In genomic region chr13:38351996-38352395, GRCm38 (mm10) we compare ENCODE assay signal across 16 mouse cellular contexts. TPM values are rescaled to one million over a fixed set of nuclear protein-coding genes. Genes with fewer than 3 reads are reported as not detected.
A peak's percentile ranks its signal among the peaks of the same experiment; 100 is the strongest.
DNase-seq lines count a peak whose midpoint lies in the region; ATAC-seq and TF ChIP-seq lines count a peak whose summit lies in the region.
"Had no signal": no experiment of that assay in that cellular context is flagged by ENCODE, and none has a peak within 500 bp of the region (broad histone marks: within the 10 kb centered on the region; RNA-seq: fewer than 3 reads in every experiment).

No protein-coding gene starts in this region.

- H3K27me3 ChIP-seq in hindbrain, embryonic 10.5 days (ENCODE audit: insufficient read depth, poor library complexity, severe bottlenecking) = peaks cover 36% of the 10 kb centered on the region
- peaks cover 5% of the 10 kb centered on the region for H3K27me3 ChIP-seq in hindbrain, embryonic 16.5 days (replicated peaks; ENCODE audit: control insufficient read depth, insufficient read depth, low read length)
- H3K27me3 ChIP-seq in embryonic facial prominence, embryonic 11.5 days (ENCODE audit: control insufficient read depth, insufficient read depth, low read length) = peaks cover 10% of the 10 kb centered on the region
- H3K27me3 ChIP-seq in kidney, postnatal 0 days (ENCODE audit: insufficient read depth, low read length) = peaks cover 7% of the 10 kb centered on the region; the same call in 1 of the 2 replicates
- H3K27me3 ChIP-seq in liver, embryonic 13.5 days = peaks cover 53% of the 10 kb centered on the region
- H3K27me3 ChIP-seq in heart, embryonic 10.5 days (ENCODE audit: insufficient read depth, poor library complexity, severe bottlenecking) = peaks cover 19% of the 10 kb centered on the region

- H3K9ac ChIP-seq in hindbrain, embryonic 16.5 days (ENCODE audit: low read depth, low read length) = no peak overlapping the region
- H3K9ac ChIP-seq in embryonic facial prominence, embryonic 11.5 days (replicated peaks; ENCODE audit: low read length) = no peak overlapping the region
- H3K9ac ChIP-seq in kidney, postnatal 0 days (ENCODE audit: low read depth, low read length) = no peak overlapping the region
- H3K9ac ChIP-seq in liver, embryonic 13.5 days = no peak overlapping the region
- H3K9ac ChIP-seq: heart, embryonic 13.5 days; hindbrain, embryonic 13.5 days; limb, embryonic 15.5 days had no signal

- no peak overlapping the region for H3K4me3 ChIP-seq in hindbrain, embryonic 10.5 days
- H3K4me3 ChIP-seq in hindbrain, embryonic 16.5 days (ENCODE audit: low read length) = no peak overlapping the region
- no peak overlapping the region for H3K4me3 ChIP-seq in embryonic facial prominence, embryonic 11.5 days (ENCODE audit: low read depth, low read length)
- no peak overlapping the region for H3K4me3 ChIP-seq in kidney, postnatal 0 days (replicated peaks; ENCODE audit: low read depth, low read length)
- no peak overlapping the region for H3K4me3 ChIP-seq in liver, embryonic 13.5 days (replicated peaks)
- H3K4me3 ChIP-seq in heart, embryonic 10.5 days = no peak overlapping the region
- H3K4me3 ChIP-seq: erythroblast, embryonic 14.5 days; heart, embryonic 13.5 days; hindbrain, embryonic 13.5 days; limb, embryonic 15.5 days; megakaryocyte, embryonic 14.5 days had no signal

- H3K27ac ChIP-seq in hindbrain, embryonic 10.5 days = no peak overlapping the region
- H3K27ac ChIP-seq in hindbrain, embryonic 16.5 days (ENCODE audit: low read depth, low read length) = no peak overlapping the region
- H3K27ac ChIP-seq in embryonic facial prominence, embryonic 11.5 days (replicated peaks; ENCODE audit: low read depth, low read length) = no peak overlapping the region
- H3K27ac ChIP-seq in kidney, postnatal 0 days = peak overlapping the region; percentile 25; the same call in 1 of the 2 replicates
- H3K27ac ChIP-seq in liver, embryonic 13.5 days = no peak overlapping the region
- no peak overlapping the region for H3K27ac ChIP-seq in heart, embryonic 10.5 days
- H3K27ac ChIP-seq: heart, embryonic 13.5 days; hindbrain, embryonic 13.5 days; limb, embryonic 15.5 days had no signal

- peak; percentile 23 for DNase-seq in hindbrain, embryonic 10.5 days (ENCODE audit: low spot score)
- DNase-seq in embryonic facial prominence, embryonic 11.5 days (ENCODE audit: low spot score) = peak; percentile 56
- peak; percentile 68 for DNase-seq in kidney, postnatal 0 days (ENCODE audit: low spot score)
- no peak for DNase-seq in liver, embryonic 13.5 days
- DNase-seq in heart, embryonic 10.5 days (ENCODE audit: low spot score) = no peak
- DNase-seq in T-cell, adult 2 months (ENCODE audit: low spot score) = no peak
- DNase-seq: cerebellum, postnatal 25 days had no signal

- WGBS in hindbrain, embryonic 10.5 days = 19% methylated on average over 5 of the region's 5 CpGs
- 21% methylated on average over 5 of the region's 5 CpGs for WGBS in hindbrain, embryonic 16.5 days
- WGBS in embryonic facial prominence, embryonic 11.5 days = 12% methylated on average over 5 of the region's 5 CpGs
- WGBS in kidney, postnatal 0 days = 27% methylated on average over 5 of the region's 5 CpGs
- 26% methylated on average over 5 of the region's 5 CpGs for WGBS in liver, embryonic 13.5 days (ENCODE audit: insufficient replicate concordance)
- WGBS in heart, embryonic 10.5 days = 24% methylated on average over 5 of the region's 5 CpGs

- no peak overlapping the region for H3K4me2 ChIP-seq in hindbrain, embryonic 16.5 days (ENCODE audit: low read length)
- no peak overlapping the region for H3K4me2 ChIP-seq in embryonic facial prominence, embryonic 11.5 days (ENCODE audit: low read depth, low read length)
- no peak overlapping the region for H3K4me2 ChIP-seq in kidney, postnatal 0 days (ENCODE audit: low read length)
- H3K4me2 ChIP-seq in liver, embryonic 13.5 days = no peak overlapping the region
- H3K4me2 ChIP-seq: heart, embryonic 13.5 days; hindbrain, embryonic 13.5 days; limb, embryonic 15.5 days had no signal

- no peak for ATAC-seq in hindbrain, embryonic 16.5 days
- ATAC-seq in embryonic facial prominence, embryonic 11.5 days (replicated peaks; ENCODE audit: insufficient number of reproducible peaks, low FRiP score, low TSS enrichment, low read depth) = no peak
- peak; percentile 76; the same call in 1 of the 2 replicates for ATAC-seq in kidney, postnatal 0 days (replicated peaks; ENCODE audit: low FRiP score, low read depth)
- ATAC-seq in liver, embryonic 13.5 days (ENCODE audit: low read depth) = peak; percentile 62; the same call in 1 of the 2 replicates
- ATAC-seq in erythroid progenitor cell, adult 5-6 weeks (replicated peaks; ENCODE audit: low FRiP score, poor library complexity, severe bottlenecking) = no peak
- ATAC-seq: activated CD4-positive, CD25-positive, alpha-beta regulatory T cell, adult 4 months had no signal

- no peaks in the 10 kb centered on the region for H3K36me3 ChIP-seq in hindbrain, embryonic 10.5 days
- H3K36me3 ChIP-seq in hindbrain, embryonic 16.5 days (ENCODE audit: control insufficient read depth, insufficient read depth, low read length) = no peaks in the 10 kb centered on the region
- H3K36me3 ChIP-seq in embryonic facial prominence, embryonic 11.5 days (replicated peaks; ENCODE audit: control insufficient read depth, insufficient read depth, low read depth, low read length) = no peaks in the 10 kb centered on the region
- H3K36me3 ChIP-seq in kidney, postnatal 0 days (ENCODE audit: insufficient read depth, low read length) = no peaks in the 10 kb centered on the region
- no peaks in the 10 kb centered on the region for H3K36me3 ChIP-seq in liver, embryonic 13.5 days
- no peaks in the 10 kb centered on the region for H3K36me3 ChIP-seq in heart, embryonic 10.5 days
- H3K36me3 ChIP-seq: G1E; heart, embryonic 13.5 days; hindbrain, embryonic 13.5 days; limb, embryonic 15.5 days had no signal

- TF ChIP-seq CTCF in kidney, postnatal 0 days (IDR thresholded peaks at IDR 0.05; ENCODE audit: low read depth) = no peak

- H3K9me3 ChIP-seq in hindbrain, embryonic 10.5 days = no peaks in the 10 kb centered on the region
- H3K9me3 ChIP-seq in hindbrain, embryonic 16.5 days (ENCODE audit: control insufficient read depth, low read length) = no peaks in the 10 kb centered on the region
- H3K9me3 ChIP-seq in embryonic facial prominence, embryonic 11.5 days (replicated peaks; ENCODE audit: control insufficient read depth, low read length) = no peaks in the 10 kb centered on the region
- no peaks in the 10 kb centered on the region for H3K9me3 ChIP-seq in kidney, postnatal 0 days (replicated peaks; ENCODE audit: low read length)
- H3K9me3 ChIP-seq in liver, embryonic 13.5 days (replicated peaks) = no peaks in the 10 kb centered on the region
- no peaks in the 10 kb centered on the region for H3K9me3 ChIP-seq in heart, embryonic 10.5 days
- H3K9me3 ChIP-seq: G1E; heart, embryonic 13.5 days; hindbrain, embryonic 13.5 days; limb, embryonic 15.5 days; megakaryocyte, embryonic 14.5 days had no signal

- H3K4me1 ChIP-seq in hindbrain, embryonic 10.5 days (replicated peaks) = peaks cover 44% of the 10 kb centered on the region
- peaks cover 5% of the 10 kb centered on the region for H3K4me1 ChIP-seq in hindbrain, embryonic 16.5 days (ENCODE audit: control insufficient read depth, insufficient read depth, low read depth, low read length)
- H3K4me1 ChIP-seq in embryonic facial prominence, embryonic 11.5 days (ENCODE audit: control insufficient read depth, insufficient read depth, low read length) = peaks cover 5% of the 10 kb centered on the region; the same call in 1 of the 2 replicates
- peaks cover 15% of the 10 kb centered on the region for H3K4me1 ChIP-seq in kidney, postnatal 0 days (replicated peaks; ENCODE audit: insufficient read depth, low read length)
- peaks cover 3% of the 10 kb centered on the region; the same call in 1 of the 2 replicates for H3K4me1 ChIP-seq in liver, embryonic 13.5 days (replicated peaks)
- H3K4me1 ChIP-seq in heart, embryonic 10.5 days = peaks cover 23% of the 10 kb centered on the region

RNA-seq across cellular contexts. Expression of gene Bmp6, which starts 7.1 kb away (rescaled TPM):
- 2.2 and 2.9 TPM in 2 replicates for polyA plus RNA-seq in hindbrain, embryonic 10.5 days (2016; fragmentation: Nextera tagmentation; extraction: Ambion mirVana)
- 3.1 and 4.2 TPM in 2 replicates for polyA plus RNA-seq in hindbrain, embryonic 16.5 days (2015; fragmentation: Nextera tagmentation; extraction: Ambion mirVana)
- 0.63 and 0.89 TPM in 2 replicates for polyA plus RNA-seq in embryonic facial prominence, embryonic 11.5 days (2014; fragmentation: Nextera tagmentation; extraction: Ambion mirVana)
- polyA plus RNA-seq in kidney, postnatal 0 days (2015; fragmentation: Nextera tagmentation; extraction: Ambion mirVana) = 2.7 and 3.1 TPM in 2 replicates
- 0.20 and 0.22 TPM in 2 replicates for polyA plus RNA-seq in liver, embryonic 13.5 days (2015; fragmentation: Nextera tagmentation; extraction: Ambion mirVana)
- polyA plus RNA-seq in heart, embryonic 10.5 days (2016; fragmentation: Nextera tagmentation; extraction: Ambion mirVana) = 1.1 and 2.1 TPM in 2 replicates
- not detected in 2 replicates for total RNA-seq in erythroid progenitor cell, adult 5-6 weeks (2015; ENCODE audit: low replicate concordance)
- 0.39 and 1.3 TPM in 2 replicates for total RNA-seq in erythroid progenitor cell, adult 5-6 weeks (2017; ENCODE audit: low replicate concordance)
- polyA plus RNA-seq: activated CD4-positive, CD25-positive, alpha-beta regulatory T cell, adult 4 months; erythroblast, embryonic 14.5 days; G1E had no signal

Comparison
In these comparisons a context has a peak if more than half of its experiments do, and no peak if none do; other contexts are left out.
1. DNase-seq: peak in hindbrain, embryonic 10.5 days (single experiment), embryonic facial prominence, embryonic 11.5 days (single experiment) and kidney, postnatal 0 days (single experiment); none in liver, embryonic 13.5 days (single experiment), heart, embryonic 10.5 days (single experiment) and T-cell, adult 2 months (single experiment).
2. ATAC-seq: peak in kidney, postnatal 0 days (single experiment) and liver, embryonic 13.5 days (single experiment); none in hindbrain, embryonic 16.5 days (single experiment), embryonic facial prominence, embryonic 11.5 days (single experiment) and erythroid progenitor cell, adult 5-6 weeks (single experiment).